Comparison of ENCODE assay signal across 16 mouse cellular contexts in the genomic region with DNA sequence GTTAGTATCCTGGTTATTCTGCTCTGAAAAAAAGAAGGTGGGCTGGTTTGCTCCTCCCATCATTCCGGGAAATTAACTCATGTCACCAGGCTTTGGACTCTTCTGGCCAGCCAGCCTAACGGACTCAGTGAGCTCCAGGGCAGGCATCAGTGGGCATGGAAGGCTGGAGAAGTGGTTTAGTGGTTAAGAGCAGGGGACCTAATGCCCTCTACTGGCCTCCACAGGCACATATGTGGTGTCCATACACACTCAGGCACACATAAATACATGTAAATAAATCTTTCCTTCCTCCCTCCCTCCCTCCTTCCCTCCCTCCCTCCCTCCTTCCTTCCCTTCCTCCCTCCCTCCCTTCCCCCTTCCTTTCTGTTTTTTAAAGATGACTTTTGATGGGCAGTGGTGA. TPM values are rescaled to one million over a fixed set of nuclear protein-coding genes. Genes with fewer than 3 reads are reported as not detected.
DNase-seq lines count a peak whose midpoint lies in the region; ATAC-seq and TF ChIP-seq lines count a peak whose summit lies in the region.
"Had no signal": no experiment of that assay in that cellular context is flagged by ENCODE, and none has a peak within 500 bp of the region (broad histone marks: within the 10 kb centered on the region; RNA-seq: fewer than 3 reads in every experiment).

No protein-coding gene starts in this region.

- no peak for ATAC-seq in hindbrain, embryonic 11.5 days (ENCODE audit: low FRiP score)
- no peak for ATAC-seq in hindbrain, embryonic 13.5 days (ENCODE audit: low FRiP score)
- no peak for ATAC-seq in midbrain, postnatal 0 days (ENCODE audit: low FRiP score)
- no peak for ATAC-seq in midbrain, embryonic 14.5 days (ENCODE audit: low FRiP score, low TSS enrichment)
- ATAC-seq in stomach, postnatal 0 days (ENCODE audit: low FRiP score, low TSS enrichment) = no peak
- ATAC-seq in midbrain, embryonic 11.5 days (ENCODE audit: low FRiP score) = no peak
- ATAC-seq: forebrain, embryonic 15.5 days had no signal

- H3K4me2 ChIP-seq in hindbrain, embryonic 11.5 days (replicated peaks; ENCODE audit: low read depth, low read length) = no peak overlapping the region
- no peak overlapping the region for H3K4me2 ChIP-seq in hindbrain, embryonic 13.5 days
- no peak overlapping the region for H3K4me2 ChIP-seq in midbrain, postnatal 0 days (ENCODE audit: low read depth, low read length, poor library complexity, severe bottlenecking)
- H3K4me2 ChIP-seq in midbrain, embryonic 14.5 days (ENCODE audit: low read length) = no peak overlapping the region
- no peak overlapping the region for H3K4me2 ChIP-seq in stomach, postnatal 0 days (replicated peaks; ENCODE audit: low read depth)
- no peak overlapping the region for H3K4me2 ChIP-seq in midbrain, embryonic 11.5 days
- H3K4me2 ChIP-seq: forebrain, embryonic 15.5 days; kidney, embryonic 15.5 days; limb, embryonic 15.5 days; neural tube, embryonic 13.5 days had no signal

- H3K9me3 ChIP-seq in hindbrain, embryonic 11.5 days (ENCODE audit: control insufficient read depth, low read length) = no peaks in the 10 kb centered on the region
- no peaks in the 10 kb centered on the region for H3K9me3 ChIP-seq in hindbrain, embryonic 13.5 days
- no peaks in the 10 kb centered on the region for H3K9me3 ChIP-seq in midbrain, postnatal 0 days (ENCODE audit: low read length)
- no peaks in the 10 kb centered on the region for H3K9me3 ChIP-seq in midbrain, embryonic 14.5 days (ENCODE audit: control insufficient read depth, low read length)
- H3K9me3 ChIP-seq in stomach, postnatal 0 days (ENCODE audit: control insufficient read depth, low read length) = no peaks in the 10 kb centered on the region
- no peaks in the 10 kb centered on the region for H3K9me3 ChIP-seq in midbrain, embryonic 11.5 days (ENCODE audit: control insufficient read depth, low read length)
- H3K9me3 ChIP-seq: forebrain, embryonic 15.5 days; kidney, embryonic 15.5 days; limb, embryonic 15.5 days; neural tube, embryonic 13.5 days had no signal

- no peak for TF ChIP-seq POLR2A in cortical plate, adult 2 months (IDR thresholded peaks at IDR 0.05; ENCODE audit: extremely low read depth, insufficient read depth, low read length)

- DNase-seq in hindbrain, embryonic 11.5 days (ENCODE audit: low spot score) = peak; percentile 10
- DNase-seq in midbrain, postnatal 0 days (ENCODE audit: low spot score) = no peak
- no peak for DNase-seq in midbrain, embryonic 14.5 days
- DNase-seq in stomach, postnatal 0 days (ENCODE audit: low spot score) = no peak
- DNase-seq in midbrain, embryonic 11.5 days (ENCODE audit: low spot score, missing footprints) = no peak
- DNase-seq: cerebellum, adult 11 months; right cerebral cortex, adult 18-20 months; spleen, adult 18-20 months; thymus, postnatal 25 days had no signal

- H3K4me3 ChIP-seq in hindbrain, embryonic 11.5 days (ENCODE audit: low read depth, low read length) = no peak overlapping the region
- H3K4me3 ChIP-seq in hindbrain, embryonic 13.5 days = no peak overlapping the region
- no peak overlapping the region for H3K4me3 ChIP-seq in midbrain, postnatal 0 days (ENCODE audit: low read depth, low read length)
- no peak overlapping the region for H3K4me3 ChIP-seq in midbrain, embryonic 14.5 days (replicated peaks; ENCODE audit: low read depth, low read length)
- no peak overlapping the region for H3K4me3 ChIP-seq in cortical plate, adult 2 months (ENCODE audit: insufficient read depth, low read length)
- no peak overlapping the region for H3K4me3 ChIP-seq in stomach, postnatal 0 days (ENCODE audit: low read depth, low read length)
- no peak overlapping the region for H3K4me3 ChIP-seq in midbrain, embryonic 11.5 days (ENCODE audit: low read depth, low read length)
- H3K4me3 ChIP-seq: forebrain, embryonic 15.5 days; kidney, embryonic 15.5 days; limb, embryonic 15.5 days; neural tube, embryonic 13.5 days had no signal

- TF ChIP-seq CTCF in midbrain, postnatal 0 days (IDR thresholded peaks at IDR 0.05) = peak; percentile 37
- 0 out of 2 replicates have a peak, but pooled peaks have one; percentile 12 for TF ChIP-seq CTCF in cortical plate, adult 2 months (IDR thresholded peaks at IDR 0.05; ENCODE audit: extremely low read depth, insufficient read depth, low read length)
- peak; percentile 37; the same call in 1 of the 2 replicates for TF ChIP-seq CTCF in stomach, postnatal 0 days (IDR thresholded peaks at IDR 0.05; ENCODE audit: low read depth)

- no peak for TF ChIP-seq EP300 in stomach, postnatal 0 days (optimal IDR thresholded peaks at IDR 0.05)

- H3K9ac ChIP-seq in hindbrain, embryonic 11.5 days (ENCODE audit: low read depth, low read length) = no peak overlapping the region
- no peak overlapping the region for H3K9ac ChIP-seq in hindbrain, embryonic 13.5 days
- H3K9ac ChIP-seq in midbrain, postnatal 0 days (replicated peaks; ENCODE audit: low read length, poor library complexity, severe bottlenecking) = no peak overlapping the region
- H3K9ac ChIP-seq in midbrain, embryonic 14.5 days (replicated peaks; ENCODE audit: low read length) = no peak overlapping the region
- no peak overlapping the region for H3K9ac ChIP-seq in stomach, postnatal 0 days (ENCODE audit: low read length)
- H3K9ac ChIP-seq in midbrain, embryonic 11.5 days (ENCODE audit: low read length) = no peak overlapping the region
- H3K9ac ChIP-seq: forebrain, embryonic 15.5 days; kidney, embryonic 15.5 days; limb, embryonic 15.5 days; neural tube, embryonic 13.5 days had no signal

- H3K27me3 ChIP-seq in hindbrain, embryonic 11.5 days (ENCODE audit: control insufficient read depth, insufficient read depth, low read length) = no peaks in the 10 kb centered on the region
- H3K27me3 ChIP-seq in hindbrain, embryonic 13.5 days = no peaks in the 10 kb centered on the region
- H3K27me3 ChIP-seq in midbrain, postnatal 0 days (ENCODE audit: insufficient read depth, low read length) = no peaks in the 10 kb centered on the region
- H3K27me3 ChIP-seq in midbrain, embryonic 14.5 days (ENCODE audit: control insufficient read depth, insufficient read depth, low read length) = no peaks in the 10 kb centered on the region
- H3K27me3 ChIP-seq in stomach, postnatal 0 days (ENCODE audit: control insufficient read depth, insufficient read depth, low read length) = no peaks in the 10 kb centered on the region
- H3K27me3 ChIP-seq in midbrain, embryonic 11.5 days (ENCODE audit: control insufficient read depth, insufficient read depth, low read length) = no peaks in the 10 kb centered on the region
- H3K27me3 ChIP-seq: forebrain, embryonic 15.5 days; kidney, embryonic 15.5 days; limb, embryonic 15.5 days; neural tube, embryonic 13.5 days had no signal

- WGBS in hindbrain, embryonic 11.5 days = 49% methylated on average over 2 of the region's 2 CpGs
- WGBS in hindbrain, embryonic 13.5 days = 30% methylated on average over 2 of the region's 2 CpGs
- WGBS in midbrain, postnatal 0 days = 40% methylated on average over 2 of the region's 2 CpGs
- 41% methylated on average over 2 of the region's 2 CpGs for WGBS in midbrain, embryonic 14.5 days
- 70% methylated on average over 2 of the region's 2 CpGs for WGBS in stomach, postnatal 0 days
- 63% methylated on average over 2 of the region's 2 CpGs for WGBS in midbrain, embryonic 11.5 days

- H3K27ac ChIP-seq in hindbrain, embryonic 11.5 days (ENCODE audit: low read depth, low read length) = no peak overlapping the region
- no peak overlapping the region for H3K27ac ChIP-seq in hindbrain, embryonic 13.5 days
- no peak overlapping the region for H3K27ac ChIP-seq in midbrain, postnatal 0 days (ENCODE audit: low read depth, low read length)
- no peak overlapping the region for H3K27ac ChIP-seq in midbrain, embryonic 14.5 days (replicated peaks; ENCODE audit: low read depth, low read length)
- H3K27ac ChIP-seq in cortical plate, adult 2 months (ENCODE audit: insufficient read depth, low read length) = no peak overlapping the region
- no peak overlapping the region for H3K27ac ChIP-seq in stomach, postnatal 0 days (replicated peaks)
- H3K27ac ChIP-seq in midbrain, embryonic 11.5 days (ENCODE audit: low read depth, low read length) = no peak overlapping the region
- H3K27ac ChIP-seq: forebrain, embryonic 15.5 days; kidney, embryonic 15.5 days; limb, embryonic 15.5 days; neural tube, embryonic 13.5 days had no signal

- H3K36me3 ChIP-seq in hindbrain, embryonic 11.5 days (ENCODE audit: control insufficient read depth, insufficient read depth, low read length) = no peaks in the 10 kb centered on the region
- no peaks in the 10 kb centered on the region; the same call in 1 of the 2 replicates for H3K36me3 ChIP-seq in hindbrain, embryonic 13.5 days
- H3K36me3 ChIP-seq in midbrain, postnatal 0 days (ENCODE audit: insufficient read depth, low read length) = no peaks in the 10 kb centered on the region
- no peaks in the 10 kb centered on the region for H3K36me3 ChIP-seq in midbrain, embryonic 14.5 days (ENCODE audit: control insufficient read depth, insufficient read depth, low read length)
- H3K36me3 ChIP-seq in stomach, postnatal 0 days (ENCODE audit: control insufficient read depth, insufficient read depth, low read length) = no peaks in the 10 kb centered on the region
- no peaks in the 10 kb centered on the region for H3K36me3 ChIP-seq in midbrain, embryonic 11.5 days (ENCODE audit: control insufficient read depth, insufficient read depth, low read length)
- H3K36me3 ChIP-seq: forebrain, embryonic 15.5 days; kidney, embryonic 15.5 days; limb, embryonic 15.5 days had no signal

- H3K4me1 ChIP-seq in hindbrain, embryonic 11.5 days (replicated peaks; ENCODE audit: control insufficient read depth, insufficient read depth, low read length) = no peaks in the 10 kb centered on the region
- H3K4me1 ChIP-seq in hindbrain, embryonic 13.5 days (replicated peaks) = peaks cover 5% of the 10 kb centered on the region
- H3K4me1 ChIP-seq in midbrain, postnatal 0 days (ENCODE audit: insufficient read depth, low read length) = no peaks in the 10 kb centered on the region
- H3K4me1 ChIP-seq in midbrain, embryonic 14.5 days (ENCODE audit: control insufficient read depth, insufficient read depth, low read length) = 0 out of 2 replicates have a peak, but pooled peaks cover 3% of the 10 kb centered on the region
- peaks cover 1% of the 10 kb centered on the region; the same call in 1 of the 2 replicates for H3K4me1 ChIP-seq in cortical plate, adult 2 months (ENCODE audit: control insufficient read depth, insufficient read depth, low read length)
- no peaks in the 10 kb centered on the region for H3K4me1 ChIP-seq in stomach, postnatal 0 days (replicated peaks; ENCODE audit: control insufficient read depth, insufficient read depth)
- no peaks in the 10 kb centered on the region; the same call in 1 of the 2 replicates for H3K4me1 ChIP-seq in midbrain, embryonic 11.5 days (ENCODE audit: control insufficient read depth, insufficient read depth, low read length)
- H3K4me1 ChIP-seq: kidney, embryonic 15.5 days had no signal

RNA-seq across cellular contexts. Expression of gene Tmod3, which starts 3.7 kb away (rescaled TPM):
- 96.9 and 110 TPM in 2 replicates for polyA plus RNA-seq in hindbrain, embryonic 11.5 days (2014; fragmentation: Nextera tagmentation; extraction: Ambion mirVana)
- polyA plus RNA-seq in hindbrain, embryonic 13.5 days (2015; fragmentation: Nextera tagmentation; extraction: Ambion mirVana) = 82.3 and 85.3 TPM in 2 replicates
- total RNA-seq in midbrain, postnatal 0 days (2014; rRNA removed) = 35.8 and 45.4 TPM in 2 replicates
- 64.0 and 65.5 TPM in 2 replicates for polyA plus RNA-seq in midbrain, postnatal 0 days (2015; fragmentation: Nextera tagmentation; extraction: Ambion mirVana)
- 61.8 and 73.0 TPM in 2 replicates for polyA plus RNA-seq in midbrain, embryonic 14.5 days (2014; fragmentation: Nextera tagmentation; extraction: Ambion mirVana)
- 53.3 and 59.0 TPM in 2 replicates for polyA plus RNA-seq in cortical plate, adult 2 months (2012; rRNA removed)
- 109 and 111 TPM in 2 replicates for polyA plus RNA-seq in stomach, postnatal 0 days (2015; fragmentation: Nextera tagmentation; extraction: Ambion mirVana)
- 97.4 and 105 TPM in 2 replicates for polyA plus RNA-seq in midbrain, embryonic 11.5 days (2014; fragmentation: Nextera tagmentation; extraction: Ambion mirVana)

RNA-seq across cellular contexts. Expression of gene Tmod2, which starts 47.9 kb away (rescaled TPM):
- 67.7 and 75.7 TPM in 2 replicates for polyA plus RNA-seq in hindbrain, embryonic 11.5 days (2014; fragmentation: Nextera tagmentation; extraction: Ambion mirVana)
- polyA plus RNA-seq in hindbrain, embryonic 13.5 days (2015; fragmentation: Nextera tagmentation; extraction: Ambion mirVana) = 198 and 199 TPM in 2 replicates
- 168 and 210 TPM in 2 replicates for total RNA-seq in midbrain, postnatal 0 days (2014; rRNA removed)
- polyA plus RNA-seq in midbrain, postnatal 0 days (2015; fragmentation: Nextera tagmentation; extraction: Ambion mirVana) = 379 and 434 TPM in 2 replicates
- 244 and 248 TPM in 2 replicates for polyA plus RNA-seq in midbrain, embryonic 14.5 days (2014; fragmentation: Nextera tagmentation; extraction: Ambion mirVana)
- 108 and 112 TPM in 2 replicates for polyA plus RNA-seq in cortical plate, adult 2 months (2012; rRNA removed)
- 11.3 and 11.9 TPM in 2 replicates for polyA plus RNA-seq in stomach, postnatal 0 days (2015; fragmentation: Nextera tagmentation; extraction: Ambion mirVana)
- 63.2 and 70.7 TPM in 2 replicates for polyA plus RNA-seq in midbrain, embryonic 11.5 days (2014; fragmentation: Nextera tagmentation; extraction: Ambion mirVana)
- total RNA-seq: megakaryocyte, adult 5-6 weeks had no signal
